Mouse (Mus musculus) thymus, adult 2 months (tissue): ENCODE measurements around the gene Tubg1. TPM values are rescaled to one million over a fixed set of nuclear protein-coding genes. Genes with fewer than 3 reads are reported as not detected.

Source experiments
- DNase-seq: peaks from one replicate; pipeline ENCODE4 v3.0.0; 2021
- H3K27ac ChIP-seq: fragments of 200-500 bp; 2 replicates; pipeline ENCODE4 v1.5.1; 2012; ENCODE audit warnings: low read length, control low read depth; ENCODE audit not compliant: control insufficient read depth, insufficient read depth
- H3K27me3 ChIP-seq: fragments of 200-500 bp; 2 replicates; pipeline ENCODE4 v1.6.1; 2012; ENCODE audit warnings: mild to moderate bottlenecking, low read length, moderate library complexity, mixed read lengths; ENCODE audit not compliant: control insufficient read depth, insufficient read depth
- H3K36me3 ChIP-seq: fragments of 200-500 bp; 2 replicates; pipeline ENCODE4 v1.6.1; 2012; ENCODE audit warnings: mild to moderate bottlenecking, low read length, moderate library complexity; ENCODE audit not compliant: control insufficient read depth, insufficient read depth
- H3K4me1 ChIP-seq: fragments of 200-500 bp; replicated peaks from 2 replicates; pipeline ENCODE4 v1.6.1; 2012; ENCODE audit warnings: low read length; ENCODE audit not compliant: control insufficient read depth, insufficient read depth
- H3K4me3 ChIP-seq: fragments of 200-500 bp; 2 replicates; pipeline ENCODE4 v1.5.1; 2012; ENCODE audit warnings: mild to moderate bottlenecking, low read length, control low read depth, moderate library complexity; ENCODE audit not compliant: control insufficient read depth, insufficient read depth
- CTCF ChIP-seq: fragments of 200-500 bp; IDR thresholded peaks from 2 replicates; pipeline ENCODE4 v1.5.1; 2012; ENCODE audit warnings: mild to moderate bottlenecking, control low read depth, low read length, moderate library complexity, borderline replicate concordance; ENCODE audit not compliant: control insufficient read depth, poor library complexity, insufficient read depth; ENCODE audit errors: extremely low read depth
- POLR2A ChIP-seq: fragments of 200-500 bp; IDR thresholded peaks from 2 replicates; pipeline ENCODE4 v1.6.1; 2012; ENCODE audit warnings: mild to moderate bottlenecking, low read length, control low read depth, moderate library complexity; ENCODE audit not compliant: control insufficient read depth, poor library complexity, insufficient read depth; ENCODE audit errors: extremely low read depth
- WGBS: fragments of 180-500 bp; shearing (Covaris S2); methylation state at CpG from one replicate; pipeline ENCODE4 v1.1.7; 2018; 5-methylcytosine and 5-hydroxymethylcytosine counted together
- polyA plus RNA-seq: library from polyadenylated mRNA; depleted of rRNA; stranded (reverse); fragments of >200 nt; gene quantifications from 2 replicates; pipeline ENCODE4 v1.2.3, GENCODE M21; 2012

The Tubg1 gene
- polyA plus RNA-seq, 1 experiment = 50.3 TPM

DNA sequence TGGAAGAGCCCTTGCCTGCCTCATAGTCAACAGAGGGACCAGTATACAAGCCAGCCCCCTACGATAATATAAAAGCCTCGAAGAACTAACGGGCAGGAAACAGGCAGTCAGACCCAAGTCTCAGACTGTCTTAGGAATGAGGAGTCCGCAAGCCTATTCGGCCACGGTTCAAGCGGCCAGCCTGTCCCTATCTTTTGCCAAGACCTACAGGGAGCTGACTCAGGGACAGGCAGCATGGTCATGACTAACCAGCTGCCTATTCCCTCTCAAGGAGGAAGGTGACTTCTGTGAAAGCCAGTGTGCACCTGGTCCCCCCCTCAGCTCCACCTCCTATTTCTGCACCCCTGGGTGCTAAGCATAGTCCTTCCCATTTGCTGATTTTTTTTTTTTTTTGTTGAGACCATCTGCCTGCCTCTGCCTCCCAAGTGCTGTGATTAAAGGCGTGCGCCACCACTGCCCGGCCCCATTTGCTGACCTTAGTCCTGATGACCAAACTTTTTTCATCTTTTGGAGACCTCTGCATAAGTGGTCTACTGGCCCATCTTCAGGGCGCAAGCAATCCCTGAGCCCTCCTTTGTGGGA, 9.3 kb downstream of the Tubg1 start:
- Histone ChIP-seq H3K27ac (no peak overlapping the region), H3K27me3 (no peaks in the 10 kb centered on the region), H3K36me3 (peaks cover 12% of the 10 kb centered on the region), H3K4me1 (0 out of 2 replicates have a peak, but pooled peaks cover 2% of the 10 kb centered on the region), H3K4me3 (no peak overlapping the region)
- DNase-seq = no peak
- 87% methylated on average over 11 of the region's 11 CpGs for WGBS
- TF ChIP-seq POLR2A (no peak), CTCF (no peak)

DNA sequence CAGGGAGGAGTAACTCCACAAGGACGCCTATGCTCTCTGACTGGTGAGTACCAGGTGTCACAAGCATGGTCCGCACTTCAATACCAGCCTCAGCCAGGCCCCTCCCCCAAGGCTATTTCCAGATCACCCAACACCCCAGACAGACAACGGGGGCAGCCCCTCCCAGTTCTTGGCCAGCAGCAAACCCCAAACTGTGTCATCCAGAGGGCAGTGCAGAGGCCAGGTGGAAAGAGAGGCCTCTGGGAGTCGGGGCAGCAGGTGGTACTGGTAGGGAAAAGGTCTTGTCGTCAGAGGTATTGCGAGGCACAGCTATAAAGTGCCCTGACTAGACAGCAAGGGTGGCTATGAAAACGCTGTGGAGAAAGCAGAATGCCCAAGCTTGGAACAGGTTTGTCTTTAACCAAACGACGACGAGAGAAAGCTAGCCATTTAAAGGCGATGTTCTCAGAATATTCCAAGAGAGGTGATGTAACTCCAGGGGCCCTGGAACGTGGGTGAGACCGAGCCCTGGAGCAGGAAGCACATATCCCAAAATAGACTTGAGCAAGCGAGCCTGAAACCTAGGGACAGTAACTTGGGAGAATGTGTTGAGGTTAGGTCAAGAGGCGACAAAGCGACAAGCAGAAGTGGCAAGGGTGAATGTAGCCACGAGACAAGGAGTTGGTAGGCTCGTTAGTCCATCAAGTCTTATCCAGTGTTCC, 10.5 kb downstream of the Tubg1 start:
- peaks cover 12% of the 10 kb centered on the region for H3K36me3 ChIP-seq
- 65% methylated on average over 18 of the region's 18 CpGs for WGBS
- no peak overlapping the region for H3K4me3 ChIP-seq
- no peaks in the 10 kb centered on the region for H3K27me3 ChIP-seq
- DNase-seq = no peak
- H3K27ac ChIP-seq = no peak overlapping the region
- 0 out of 2 replicates have a peak, but pooled peaks cover 2% of the 10 kb centered on the region for H3K4me1 ChIP-seq
- TF ChIP-seq POLR2A (no peak), CTCF (no peak)

DNA sequence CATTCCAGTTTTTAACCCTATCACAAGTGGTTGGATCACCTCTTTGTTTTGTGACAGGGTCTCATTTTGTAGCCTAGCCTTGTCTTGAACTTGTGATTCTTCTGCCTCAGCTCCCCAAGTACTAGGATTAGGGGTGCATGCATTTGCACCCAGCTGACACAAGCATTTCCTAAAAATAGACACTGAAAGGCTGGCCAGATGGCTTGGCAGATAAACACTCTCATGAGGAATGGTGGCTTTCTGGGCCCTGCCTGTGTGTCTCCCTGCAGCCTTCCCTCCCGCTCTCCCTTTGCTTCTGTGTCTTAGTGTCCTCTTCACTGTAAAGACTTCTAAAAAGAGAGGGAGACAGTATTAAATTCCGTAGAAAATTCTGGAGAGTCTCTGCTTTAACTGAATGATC, 11.4 kb downstream of the Tubg1 start:
- DNase-seq = no peak
- Histone ChIP-seq H3K36me3 (peaks cover 3% of the 10 kb centered on the region), H3K27ac (no peak overlapping the region), H3K4me1 (0 out of 2 replicates have a peak, but pooled peaks cover 2% of the 10 kb centered on the region), H3K4me3 (no peak overlapping the region), H3K27me3 (no peaks in the 10 kb centered on the region)
- TF ChIP-seq POLR2A (no peak), CTCF (no peak)
- WGBS = 82% methylated on average over 2 of the region's 2 CpGs

DNA sequence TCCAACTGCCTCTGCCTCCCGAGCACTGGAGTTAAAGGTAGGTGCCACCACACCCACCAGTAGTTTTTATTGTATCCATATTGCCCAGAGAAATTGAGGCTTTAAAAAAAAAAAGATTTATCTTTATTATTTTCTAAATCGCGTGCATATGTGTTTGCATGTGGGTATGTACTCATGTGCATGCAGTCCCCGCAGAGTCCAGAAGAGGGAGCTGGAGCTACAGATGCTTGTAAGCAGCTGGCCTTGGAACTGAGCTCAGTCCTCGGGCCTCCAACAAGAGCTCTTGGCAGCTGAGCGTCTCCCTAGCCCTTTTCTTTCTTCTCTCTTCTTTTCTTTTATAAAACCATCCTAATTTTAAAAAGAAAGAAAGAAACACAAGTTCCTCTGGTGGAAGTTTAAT, 12.0 kb downstream of the Tubg1 start:
- Histone ChIP-seq H3K27ac (no peak overlapping the region), H3K27me3 (no peaks in the 10 kb centered on the region), H3K4me1 (0 out of 2 replicates have a peak, but pooled peaks cover 2% of the 10 kb centered on the region), H3K36me3 (no peaks in the 10 kb centered on the region; the same call in 1 of the 2 replicates), H3K4me3 (no peak overlapping the region)
- no peak for DNase-seq
- no peak for TF ChIP-seq CTCF
- TF ChIP-seq POLR2A = no peak
- 99% methylated on average over 6 of the region's 6 CpGs for WGBS

DNA sequence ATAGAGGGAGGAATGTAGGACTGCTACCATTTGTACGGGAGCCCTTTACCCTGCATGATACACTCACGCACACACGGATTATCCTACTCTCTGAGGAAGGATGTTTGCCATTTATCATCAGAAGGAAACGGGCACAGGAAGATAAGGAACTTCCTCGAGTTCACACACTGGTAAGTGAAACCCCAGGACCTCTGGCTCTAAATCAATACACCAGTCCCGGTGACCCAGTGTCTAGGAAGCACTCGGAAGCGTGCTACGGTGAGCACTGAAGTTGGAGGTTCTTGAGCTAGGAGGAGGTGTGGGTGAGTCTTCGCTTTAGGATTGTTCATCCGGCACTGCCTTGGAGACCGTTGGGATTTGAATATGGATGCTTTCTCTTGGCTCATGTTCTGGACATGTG, 13.3 kb downstream of the Tubg1 start:
- H3K4me1 ChIP-seq = 0 out of 2 replicates have a peak, but pooled peaks cover 2% of the 10 kb centered on the region
- H3K27ac ChIP-seq = no peak overlapping the region
- no peaks in the 10 kb centered on the region for H3K27me3 ChIP-seq
- H3K36me3 ChIP-seq = no peaks in the 10 kb centered on the region
- no peak overlapping the region for H3K4me3 ChIP-seq
- no peak for DNase-seq
- 62% methylated on average over 12 of the region's 12 CpGs for WGBS
- TF ChIP-seq CTCF = no peak
- no peak for TF ChIP-seq POLR2A

DNA sequence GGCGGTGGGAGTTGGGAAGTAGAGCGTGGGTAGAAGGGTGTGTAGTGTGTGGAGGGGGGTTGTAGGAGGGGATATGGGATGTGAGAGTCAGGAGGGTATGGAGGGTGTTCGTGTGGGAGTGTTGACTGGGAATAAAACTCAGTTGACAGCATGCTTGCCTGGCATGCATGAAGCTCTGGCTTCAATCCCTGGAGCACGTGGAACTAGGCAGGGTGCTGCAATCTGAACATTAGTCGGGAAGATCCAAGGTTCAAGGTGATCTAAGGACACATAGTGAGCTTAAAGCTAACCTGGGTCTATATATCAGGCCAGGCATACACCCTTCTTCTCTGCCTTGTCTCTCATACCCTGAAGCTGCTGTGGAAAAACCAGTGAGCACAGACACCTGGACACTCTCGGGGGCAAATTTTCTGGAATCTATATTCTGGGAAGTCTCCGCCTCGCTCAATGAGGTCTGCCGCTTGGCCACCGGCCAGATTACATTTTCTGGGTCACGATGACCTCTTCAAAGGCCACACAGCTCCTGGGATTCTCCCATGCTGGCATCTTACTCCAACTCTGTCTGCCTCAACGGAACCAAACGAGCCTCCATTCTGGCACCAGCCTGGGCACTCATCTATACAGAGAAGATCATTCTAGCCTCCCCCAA, 14.6 kb downstream of the Tubg1 start:
- 0 out of 2 replicates have a peak, but pooled peaks cover 2% of the 10 kb centered on the region for H3K4me1 ChIP-seq
- H3K27me3 ChIP-seq = no peaks in the 10 kb centered on the region; the same call in 1 of the 2 replicates
- no peaks in the 10 kb centered on the region for H3K36me3 ChIP-seq
- WGBS = 95% methylated on average over 13 of the region's 13 CpGs
- no peak for DNase-seq
- TF ChIP-seq CTCF (no peak), POLR2A (no peak)
- no peak overlapping the region for H3K27ac ChIP-seq
- H3K4me3 ChIP-seq = no peak overlapping the region
